Mouse (Mus musculus): ENCODE measurements around the gene Gk5. TPM values are rescaled to one million over a fixed set of nuclear protein-coding genes. Genes with fewer than 3 reads are reported as not detected.

The Gk5 gene
- total and polyA plus RNA-seq, 3 experiments: 2.0 to 2.4 (median 2.2) TPM

- H3K4me2 ChIP-seq (ENCODE audit: insufficient read depth, low read depth, poor library complexity, severe bottlenecking): no peak overlapping the region
- dilution Hi-C loops (cut with MboI; ENCODE audit: extremely low pct_ligation_motif_present, extremely low pct_unique_long_range_greater_than_20kb, low sequenced_read_pairs): no loop called here
- peaks cover 2% of the 10 kb centered on the region for H3K27me3 ChIP-seq (replicated peaks)
- H3K36me3 ChIP-seq (replicated peaks in 1 of 2; ENCODE audit: control insufficient read depth in 1 of 2, insufficient read depth in 1 of 2, low read length in 1 of 2): peaks cover 0 to 3% of the 10 kb centered on the region in 2 experiments
- peaks cover 0 to 4% of the 10 kb centered on the region in 2 experiments; a peak in 2 of 4 replicates for H3K4me1 ChIP-seq (ENCODE audit: control insufficient read depth in 1 of 2, insufficient read depth in 2 of 2)
- DNase-seq (ENCODE audit: extremely low read depth): no peak
- in situ Hi-C loops (cut with MboI; ENCODE audit: low pct_ligation_motif_present, low pct_unique_long_range_greater_than_20kb, low sequenced_read_pairs): no loop called here
- H3K79me2 ChIP-seq (replicated peaks; ENCODE audit: control insufficient read depth, extremely low read depth, insufficient read depth, poor library complexity, severe bottlenecking): no peaks in the 10 kb centered on the region
- TF ChIP-seq IRF4 (IDR thresholded peaks at IDR 0.05; ENCODE audit: low read depth, low read length) (no peak), RAD21 (IDR thresholded peaks at IDR 0.05; ENCODE audit: low read depth, low read length) (no peak), CHD1 (IDR thresholded peaks at IDR 0.05; ENCODE audit: low read depth, low read length) (no peak), CTCF (conservative IDR thresholded peaks at IDR 0.05 in 1 of 2, IDR thresholded peaks at IDR 0.05 in 1 of 2; ENCODE audit: low read depth in 2 of 2, low read length in 2 of 2) (no peak), RCOR1 (conservative IDR thresholded peaks at IDR 0.05; ENCODE audit: low read depth, low read length) (no peak), POLR2A (IDR thresholded peaks at IDR 0.05; ENCODE audit: low read depth, low read length) (no peak), GABPA (IDR thresholded peaks at IDR 0.05; ENCODE audit: insufficient replicate concordance, low read depth, low read length) (no peak), CHD2 (IDR thresholded peaks at IDR 0.05; ENCODE audit: low read length) (no peak), NRF1 (IDR thresholded peaks at IDR 0.05; ENCODE audit: low read depth, low read length) (no peak), JUND (conservative IDR thresholded peaks at IDR 0.05; ENCODE audit: low read depth, low read length) (no peak), POLR2AphosphoS2 (IDR thresholded peaks at IDR 0.05; ENCODE audit: low read depth, low read length) (no peak), ZNF384 (IDR thresholded peaks at IDR 0.05; ENCODE audit: low read depth, low read length) (no peak), MYC (IDR thresholded peaks at IDR 0.05; ENCODE audit: low read depth, low read length) (no peak), KAT2A (IDR thresholded peaks at IDR 0.05; ENCODE audit: insufficient replicate concordance, low read length) (no peak), ETS1 (conservative IDR thresholded peaks at IDR 0.05; ENCODE audit: low read depth, low read length) (no peak), EP300 (IDR thresholded peaks at IDR 0.05; ENCODE audit: low read length) (no peak), SIN3A (IDR thresholded peaks at IDR 0.05; ENCODE audit: low read length) (no peak), HCFC1 (IDR thresholded peaks at IDR 0.05; ENCODE audit: low read depth, low read length) (no peak)
- no peak overlapping the region for H3K9ac ChIP-seq (ENCODE audit: insufficient read depth, low read depth)
- H3K9me3 ChIP-seq (replicated peaks; ENCODE audit: low read length): no peaks in the 10 kb centered on the region
- H3K4me3 ChIP-seq (replicated peaks in 1 of 3; ENCODE audit: low read depth in 2 of 3, low read length in 2 of 3, poor library complexity in 1 of 3): no peak overlapping the region
- no peak overlapping the region for H3K27ac ChIP-seq (ENCODE audit: insufficient read depth, low read depth)
These were observed 6.2 kb upstream of the Gk5 start for GRCm38 (mm10) chr9:96112879-96113361.

- Histone ChIP-seq H3K79me2 (replicated peaks; ENCODE audit: control insufficient read depth, extremely low read depth, insufficient read depth, poor library complexity, severe bottlenecking) (no peaks in the 10 kb centered on the region), H3K36me3 (replicated peaks in 1 of 2; ENCODE audit: control insufficient read depth in 1 of 2, insufficient read depth in 1 of 2, low read length in 1 of 2) (peaks cover 0 to 3% of the 10 kb centered on the region in 2 experiments), H3K9me3 (replicated peaks; ENCODE audit: low read length) (no peaks in the 10 kb centered on the region), H3K27me3 (replicated peaks) (peaks cover 5% of the 10 kb centered on the region), H3K4me2 (ENCODE audit: insufficient read depth, low read depth, poor library complexity, severe bottlenecking) (no peak overlapping the region), H3K4me1 (ENCODE audit: control insufficient read depth in 1 of 2, insufficient read depth in 2 of 2) (peaks cover 0 to 10% of the 10 kb centered on the region in 2 experiments; a peak in 2 of 4 replicates), H3K9ac (ENCODE audit: insufficient read depth, low read depth) (no peak overlapping the region), H3K4me3 (replicated peaks in 1 of 3; ENCODE audit: low read depth in 2 of 3, low read length in 2 of 3, poor library complexity in 1 of 3) (no peak overlapping the region), H3K27ac (ENCODE audit: insufficient read depth, low read depth) (no peak overlapping the region)
- TF ChIP-seq RCOR1 (conservative IDR thresholded peaks at IDR 0.05; ENCODE audit: low read depth, low read length) (no peak), POLR2AphosphoS2 (IDR thresholded peaks at IDR 0.05; ENCODE audit: low read depth, low read length) (no peak), ZNF384 (IDR thresholded peaks at IDR 0.05; ENCODE audit: low read depth, low read length) (no peak), TCF12 (IDR thresholded peaks at IDR 0.05; ENCODE audit: low read depth, low read length) (no peak), TBP (conservative IDR thresholded peaks at IDR 0.05; ENCODE audit: low read depth, low read length) (no peak)
- DNase-seq (ENCODE audit: extremely low read depth): no peak
- in situ Hi-C loops (cut with MboI; ENCODE audit: low pct_ligation_motif_present, low pct_unique_long_range_greater_than_20kb, low sequenced_read_pairs): no loop called here
- dilution Hi-C loops (cut with MboI; ENCODE audit: extremely low pct_ligation_motif_present, extremely low pct_unique_long_range_greater_than_20kb, low sequenced_read_pairs): no loop called here
These were observed 2.4 kb upstream of the Gk5 start for GRCm38 (mm10) chr9:96116801-96117200.

Data from CH12.LX (cell line).